Mouse (Mus musculus) erythroblast, adult 5-6 weeks (primary cell): ENCODE measurements around the gene Tut7. TPM values are rescaled to one million over a fixed set of nuclear protein-coding genes. Genes with fewer than 3 reads are reported as not detected.
"Not testable (repeated sequence)": the region's sequence is repeated elsewhere in the genome, so short reads cannot be mapped to it uniquely, and the experiment has no call there.

Experiments
- ATAC-seq: replicated peaks from 2 replicates; pipeline ENCODE4 v1.8.0; 2016; ENCODE audit warnings: moderate number of reproducible peaks, mild to moderate bottlenecking, moderate TSS enrichment, inconsistent platforms; ENCODE audit not compliant: poor library complexity, low FRiP score, severe bottlenecking
- total RNA-seq, 2 experiments: library from RNA; stranded (forward) in 1 of 2; stranded (reverse) in 1 of 2; fragments of 150-400 nt in 1 of 2; fragments of 200-764, 138-1000 nt in 1 of 2; gene quantifications; 2 replicates each; pipeline versions ENCODE4 v1.2.3 to v1.2.4; 2015 to 2017; ENCODE audit warnings: low replicate concordance in 2 of 2

The Tut7 gene
- total RNA-seq, 2 experiments from 2014 or later, result 557 to 973 TPM

DNA sequence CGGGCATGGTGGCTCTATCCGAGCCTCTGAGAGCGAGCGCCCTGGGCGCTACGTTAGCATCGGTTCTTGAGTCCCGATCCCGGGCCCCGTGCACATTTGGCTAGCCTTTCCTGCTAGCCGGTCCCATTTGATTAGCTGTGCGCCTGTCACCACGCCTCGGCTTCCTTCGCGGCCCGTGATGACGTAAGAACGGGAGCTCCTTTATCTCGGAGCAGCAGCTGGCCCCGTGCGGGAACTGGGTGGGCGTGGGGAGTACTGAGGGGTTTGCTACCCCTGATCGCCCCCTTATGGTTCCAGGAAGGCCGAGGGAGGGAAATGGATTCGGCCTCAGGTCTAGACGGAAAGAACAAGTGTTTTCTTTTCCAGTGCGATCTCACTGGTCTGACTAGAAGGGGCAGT, 52.8 kb downstream of the Tut7 start:
- peak; percentile 71 for ATAC-seq

DNA sequence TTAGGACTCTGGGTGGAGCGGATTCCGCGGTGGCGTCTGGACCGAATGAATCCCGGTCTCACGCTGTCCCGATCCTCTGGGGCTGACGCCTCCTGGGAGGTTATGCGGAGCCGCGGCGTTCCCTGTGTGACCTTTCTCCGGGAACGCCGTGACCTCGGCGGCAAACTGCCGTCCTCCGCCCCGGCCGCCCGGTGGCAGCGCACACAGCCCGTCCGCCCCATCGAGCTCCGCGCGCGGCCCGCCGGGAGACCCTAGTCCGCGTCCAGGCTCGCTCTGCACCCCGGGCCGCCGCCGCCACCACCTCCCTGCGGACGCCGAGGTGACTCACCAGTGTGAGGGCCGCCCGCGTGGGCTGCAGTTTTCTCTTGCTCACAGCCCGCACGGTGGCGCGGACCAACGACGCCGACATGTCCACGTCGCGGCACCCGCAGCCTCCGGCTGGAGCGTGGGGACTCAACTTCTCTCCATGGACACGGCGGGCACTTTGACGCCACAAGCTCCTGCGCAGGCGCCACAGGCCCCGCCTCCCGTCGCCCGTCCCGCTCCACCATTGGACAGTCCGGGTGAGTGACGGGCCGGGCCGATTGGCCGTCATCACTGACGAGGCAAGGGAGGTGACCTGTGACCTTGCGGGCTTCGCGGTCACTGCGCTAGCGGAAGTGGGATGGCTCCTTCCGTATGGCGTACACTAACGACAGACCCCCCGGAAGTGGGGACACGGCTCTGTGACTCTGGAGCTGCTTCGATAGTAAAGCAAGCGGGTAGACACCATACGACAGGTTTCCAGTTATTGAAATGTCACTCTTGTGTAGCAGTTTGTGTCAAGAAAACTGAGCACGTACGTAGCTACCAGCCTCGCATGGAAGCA, 53.4 kb downstream of the Tut7 start, which contains the start of gene Isca1:
Gene Isca1, minus strand, starts transcription at position 515 of the 868 bp plus-strand sequence.
- ATAC-seq, result peak; percentile 79

DNA sequence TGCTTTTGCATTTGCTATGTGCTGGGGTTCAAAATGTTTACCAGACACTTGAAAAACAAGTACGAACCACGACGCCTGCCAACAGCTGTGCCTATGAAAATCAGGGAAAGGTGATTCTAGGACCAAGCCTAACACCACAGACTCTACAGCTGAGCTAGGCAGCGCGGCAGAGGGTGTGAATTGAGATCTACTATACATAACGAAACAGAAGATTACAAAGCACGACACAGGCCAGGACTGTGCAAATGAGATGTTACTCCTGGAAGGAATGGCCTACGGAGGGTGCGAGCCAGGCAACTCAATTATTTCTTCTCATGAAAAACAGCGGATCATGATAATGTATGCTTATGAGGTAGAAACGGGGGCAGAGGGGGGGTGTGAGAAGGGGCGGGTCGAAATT, 54.4 kb downstream of the Tut7 start:
- no peak for ATAC-seq

DNA sequence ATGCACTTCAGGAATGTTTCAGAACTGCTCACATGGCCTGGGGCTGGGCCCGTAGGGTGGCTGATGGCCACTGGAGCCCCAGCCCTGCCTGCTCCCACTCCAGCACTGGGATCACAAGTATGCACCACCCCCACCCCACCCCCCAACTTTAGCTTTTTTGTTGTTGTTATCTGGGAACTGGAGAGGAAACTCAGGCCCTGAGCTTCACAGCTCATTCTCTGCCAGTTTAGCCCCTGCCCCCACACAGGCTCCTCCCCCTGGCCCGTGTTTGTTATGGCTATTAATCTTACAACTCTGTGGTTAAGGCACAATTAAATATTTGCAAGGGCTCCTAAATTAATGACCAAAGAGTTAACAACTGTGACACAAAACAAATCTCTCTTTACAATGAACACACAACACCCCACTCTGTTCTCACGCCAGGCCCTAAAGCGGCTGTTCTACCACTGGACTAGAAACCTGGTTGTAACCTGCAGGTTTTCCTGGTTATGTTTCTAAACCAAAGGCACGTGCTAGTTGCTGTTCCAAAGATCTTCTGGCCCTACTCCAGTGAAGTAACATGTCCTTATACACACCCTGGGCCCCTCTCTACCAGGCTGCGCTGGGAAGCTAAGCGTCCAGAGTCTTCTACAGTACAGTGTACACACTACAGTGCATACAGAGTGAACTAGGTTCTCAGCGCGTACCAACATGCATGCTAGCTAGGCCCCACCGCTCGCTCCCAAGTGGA, 56.0 kb downstream of the Tut7 start:
- no peak for ATAC-seq

DNA sequence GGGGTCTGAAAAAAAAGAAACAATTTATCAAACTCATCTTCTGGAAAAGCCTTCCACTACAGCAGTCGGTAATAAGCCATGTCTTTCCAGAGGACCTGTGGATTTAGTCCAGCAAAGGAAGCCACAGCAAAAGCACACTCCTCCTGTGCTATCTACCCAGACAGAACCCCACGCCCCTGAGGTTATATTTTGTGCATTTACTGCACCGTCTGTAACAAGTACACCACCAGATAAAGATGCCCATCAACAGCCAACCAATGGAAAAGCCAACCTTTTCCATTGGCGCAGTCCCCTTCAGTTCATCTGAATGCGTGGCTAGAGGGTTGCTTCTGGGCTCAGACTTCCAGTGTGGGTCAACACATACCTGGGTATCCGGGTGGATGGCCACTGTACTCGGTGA, 60.2 kb downstream of the Tut7 start:
- ATAC-seq, result peak; percentile 76

DNA sequence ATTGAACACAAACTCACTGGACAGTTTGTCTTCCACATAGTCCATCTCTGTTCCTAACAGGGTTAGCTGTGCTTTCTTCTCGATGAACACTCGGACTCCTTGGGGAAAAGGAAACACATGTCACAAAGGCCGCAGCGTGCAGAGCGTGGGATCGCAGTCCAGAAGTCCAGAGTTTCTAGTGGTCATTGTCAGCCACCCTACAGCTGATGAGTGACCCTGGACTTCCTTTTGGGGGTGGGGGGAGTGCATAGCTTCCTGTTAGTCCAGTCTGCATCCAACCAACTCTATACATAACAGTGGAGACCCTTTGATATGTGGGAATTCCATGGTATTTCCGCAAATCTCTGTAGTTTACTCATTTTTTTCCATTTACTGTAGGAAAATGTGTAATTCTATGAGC, 66.0 kb downstream of the Tut7 start:
- ATAC-seq, result no peak

DNA sequence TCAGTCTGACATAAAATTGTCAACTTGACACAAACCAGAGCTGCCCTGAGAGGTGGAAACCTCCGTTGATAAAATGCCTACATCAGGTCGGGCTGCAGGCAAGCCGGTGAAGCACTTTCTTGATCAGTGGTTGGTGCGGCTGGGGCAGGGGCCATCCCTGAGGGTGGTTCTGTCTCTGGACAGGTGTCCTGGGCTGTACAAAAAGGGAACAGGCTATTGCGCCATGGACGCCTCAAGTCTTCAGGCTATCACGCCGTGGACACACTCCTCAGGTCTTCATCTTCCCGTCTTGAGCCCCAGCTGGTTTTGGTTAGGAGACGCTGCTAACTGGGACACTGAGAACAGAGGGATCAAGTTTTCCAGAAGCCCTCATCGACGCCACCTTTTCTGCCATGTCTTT, 72.6 kb downstream of the Tut7 start:
- ATAC-seq, result no peak

DNA sequence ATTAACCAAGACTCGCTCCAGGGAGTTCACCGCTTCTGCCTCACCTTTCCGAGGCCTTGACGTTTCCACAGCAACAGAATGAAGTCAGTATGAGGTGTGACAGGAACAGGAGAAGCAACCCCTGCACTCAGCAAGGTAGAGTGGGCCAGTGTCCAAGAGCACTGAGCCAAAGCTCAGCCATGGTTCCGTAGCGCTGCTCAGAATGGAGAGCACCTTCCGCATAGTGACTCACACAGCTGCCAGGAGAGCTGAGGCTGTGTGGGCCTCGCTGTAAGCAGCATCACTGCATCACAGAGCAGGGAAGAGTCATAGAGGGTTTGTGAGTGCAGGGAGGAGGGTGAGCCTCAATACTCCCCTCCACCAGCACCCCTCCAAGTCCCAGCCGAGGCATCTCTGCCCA, 76.2 kb downstream of the Tut7 start, which contains the start of gene 1700014D04Rik:
Gene 1700014D04Rik, minus strand, starts transcription at position 42 of the 400 bp plus-strand sequence.
- ATAC-seq, result no peak

DNA sequence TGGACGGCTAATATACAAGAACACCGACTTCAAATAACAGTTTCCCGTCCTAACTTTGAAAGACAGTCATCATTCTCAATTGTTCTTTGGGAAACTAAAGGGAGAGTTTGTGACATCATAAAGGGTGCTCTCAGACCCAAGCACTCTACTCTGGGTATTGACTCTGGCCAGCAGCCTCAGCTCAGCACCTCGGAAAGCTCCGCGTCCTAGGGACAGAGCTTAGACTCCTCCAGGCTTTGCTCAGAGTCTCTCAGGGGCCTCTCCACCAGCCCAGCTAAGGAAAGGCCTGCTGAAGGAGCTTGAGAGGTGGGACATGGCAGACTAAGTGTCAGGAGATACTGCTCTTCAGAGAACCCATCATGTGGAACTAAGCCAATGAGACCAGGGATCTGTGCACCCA, 76.8 kb downstream of the Tut7 start:
- no peak for ATAC-seq

- ATAC-seq, result no peak
These were observed 77.5 kb downstream of the Tut7 start for GRCm38 (mm10) chr13:59745462-59745861.

- no peak for ATAC-seq
These were observed 81.2 kb downstream of the Tut7 start for GRCm38 (mm10) chr13:59741697-59742096.

DNA sequence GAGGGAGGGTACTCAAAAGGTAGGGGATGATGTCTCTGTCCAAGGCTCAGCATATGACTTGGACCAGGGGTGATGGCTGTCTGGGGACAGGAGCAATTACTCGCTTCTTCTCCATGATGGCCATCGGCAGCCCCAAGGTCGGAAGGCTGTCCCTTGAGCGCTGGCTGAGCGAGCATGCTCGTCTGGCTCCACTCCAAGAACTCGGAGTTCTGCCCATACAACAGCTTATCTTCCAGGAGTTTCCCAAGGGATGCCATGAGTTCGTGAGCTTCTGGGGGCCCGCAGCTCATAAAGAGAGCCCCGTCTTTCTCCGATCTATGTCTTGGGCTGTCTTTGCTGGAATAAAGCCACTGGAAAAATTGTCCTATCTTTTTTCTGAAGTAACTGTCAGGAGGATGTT, 81.9 kb downstream of the Tut7 start:
- no peak for ATAC-seq

DNA sequence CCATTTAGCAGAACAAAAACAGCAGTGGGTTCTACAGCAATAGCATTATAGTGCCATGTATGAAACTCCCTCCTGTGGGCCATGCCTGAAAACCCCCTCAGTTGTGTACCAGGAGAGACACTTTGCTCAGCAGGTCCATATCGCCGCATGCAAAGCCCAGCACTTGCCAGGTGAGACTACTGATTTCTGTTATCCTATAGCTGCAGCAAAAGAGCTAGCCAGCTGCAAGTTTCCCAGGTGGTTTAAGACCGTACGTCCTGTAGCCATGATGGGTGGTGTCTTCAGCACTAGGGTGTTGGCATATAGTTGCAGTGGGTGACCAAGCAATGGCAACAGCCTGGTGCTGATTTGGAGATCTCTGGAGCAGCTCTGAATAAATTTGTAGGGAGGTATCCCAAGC, 83.5 kb downstream of the Tut7 start:
- peak; percentile 74 for ATAC-seq

DNA sequence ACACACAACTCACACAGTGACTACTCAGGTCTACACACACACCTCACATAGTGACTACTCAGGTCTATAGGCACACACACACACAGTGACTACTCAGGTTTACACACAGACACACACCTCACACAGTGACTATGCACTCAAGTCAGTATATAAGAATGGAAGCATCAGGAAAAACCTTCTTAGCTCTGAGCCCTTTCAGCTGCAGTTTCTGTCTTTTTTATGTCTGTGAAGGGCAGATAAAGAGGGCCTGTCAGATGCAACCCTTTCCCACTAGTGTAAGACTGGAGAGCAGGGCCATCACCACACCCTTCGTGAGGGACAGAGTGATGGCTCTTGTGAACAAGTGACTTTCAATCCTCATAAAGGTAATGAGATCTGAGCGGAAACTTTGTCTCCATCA, 84.5 kb downstream of the Tut7 start:
- ATAC-seq, result peak; percentile 72

DNA sequence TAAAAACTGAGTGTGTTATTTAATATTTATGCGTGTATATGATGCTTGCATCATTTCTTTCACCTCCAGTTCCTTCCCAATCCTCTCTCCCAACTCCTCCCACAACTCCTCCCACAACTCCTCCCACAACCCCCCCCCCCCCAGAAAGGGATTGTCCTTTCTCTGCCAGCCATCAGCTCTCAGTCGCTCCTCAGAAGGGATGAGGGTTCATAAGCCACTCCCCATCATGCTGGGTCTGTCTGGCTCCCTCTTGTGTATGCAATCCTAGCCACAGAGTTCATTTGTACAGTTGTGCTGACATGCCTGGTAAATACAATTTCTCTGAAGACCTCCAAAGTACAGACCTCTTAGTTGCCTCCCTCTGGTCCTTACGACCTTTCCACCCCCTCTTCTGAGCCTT, 87.8 kb downstream of the Tut7 start:
- ATAC-seq, result 0 out of 2 replicates have a peak, but pooled peaks have one; percentile 19

- ATAC-seq, result not testable (repeated sequence)
These were observed 88.6 kb downstream of the Tut7 start for GRCm38 (mm10) chr13:59734347-59734746.

- no peak for ATAC-seq
These were observed 89.0 kb downstream of the Tut7 start for GRCm38 (mm10) chr13:59733936-59734335.

GRCm38 (mm10) chr13:59731652-59732051, 91.3 kb downstream of the Tut7 start, which contains the start of gene Spata31d1d:
Gene Spata31d1d (minus strand): TSS chr13:59731752.
- no peak for ATAC-seq

DNA sequence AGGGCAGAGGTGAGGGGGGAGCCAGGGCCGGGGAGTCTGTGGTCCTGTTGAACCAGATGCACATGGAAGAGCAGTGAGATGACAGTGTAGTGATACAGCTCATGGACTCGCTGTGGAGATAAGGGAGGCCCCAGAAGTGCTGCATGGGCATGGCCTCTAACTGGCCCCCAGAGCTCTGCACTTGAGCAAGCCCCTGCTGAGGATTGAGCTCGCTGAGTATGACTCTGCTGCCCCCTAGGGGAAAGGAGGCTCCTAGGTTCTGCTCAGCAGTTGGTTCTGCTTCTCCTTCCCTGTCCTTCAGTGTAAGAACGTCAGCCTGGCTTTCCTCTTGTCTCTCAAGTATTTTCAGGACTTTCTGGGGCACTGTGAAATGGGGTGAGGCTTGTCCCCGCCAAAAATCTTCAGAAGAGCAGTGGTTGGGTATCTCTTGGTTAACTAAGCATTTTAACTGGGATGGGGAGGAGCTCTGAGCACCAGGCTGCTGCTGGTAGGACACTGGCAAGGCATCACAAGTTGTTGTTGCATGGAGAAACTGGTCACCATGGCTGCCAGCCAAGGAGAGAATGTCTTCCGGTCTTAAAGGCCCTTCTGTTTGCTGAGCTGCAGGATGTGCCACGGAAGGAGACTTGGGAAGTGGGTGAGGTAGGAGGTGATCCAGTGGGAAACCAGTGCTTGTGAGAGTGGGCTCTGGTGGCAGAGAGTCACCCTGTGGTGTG, 94.4 kb downstream of the Tut7 start:
- peak; percentile 82 for ATAC-seq

GRCm38 (mm10) chr13:59726139-59726867, 96.6 kb downstream of the Tut7 start:
- ATAC-seq, result no peak
